Mouse (Mus musculus) megakaryocyte-erythroid progenitor cell, adult 5-6 weeks (primary cell): ENCODE measurements around the gene Zbtb9. TPM values are rescaled to one million over a fixed set of nuclear protein-coding genes. Genes with fewer than 3 reads are reported as not detected.

ENCODE experiments used
- total RNA-seq, 2 experiments: library from RNA; stranded (forward) in 1 of 2; stranded (reverse) in 1 of 2; fragments of 200-1000, 215-1000 nt in 1 of 2; fragments of >200 nt in 1 of 2; fragmentation: Nextera tagmentation in 1 of 2; gene quantifications; 2 replicates each; pipeline ENCODE4 v1.2.3; 2014 to 2017

Gene Zbtb9
- total RNA-seq, 2 experiments from 2014 or later = 5.5 to 18.3 TPM

Other genes starting within 250 kb of the Zbtb9 start
- 60.6 and 68.9 TPM in 2 replicates for gene Bnip1, start 192.1 kb upstream of the Zbtb9 start, total RNA-seq (2014; fragmentation: Nextera tagmentation)
- 49.6 and 59.8 TPM in 2 replicates for gene Bnip1, start 192.1 kb upstream of the Zbtb9 start, total RNA-seq (2017)
- gene Nkx2-5, start 128.2 kb upstream of the Zbtb9 start, total RNA-seq (2014; fragmentation: Nextera tagmentation) = not detected in 2 replicates
- not detected in 2 replicates for gene Nkx2-5, start 128.2 kb upstream of the Zbtb9 start, total RNA-seq (2017)
- 15.6 and 19.6 TPM in 2 replicates for gene Kifc5b, start 56.1 kb upstream of the Zbtb9 start, total RNA-seq (2014; fragmentation: Nextera tagmentation)
- 9.1 and 9.7 TPM in 2 replicates for gene Kifc5b, start 56.1 kb upstream of the Zbtb9 start, total RNA-seq (2017)
- 8.2 and 11.6 TPM in 2 replicates for gene Phf1, start 40.1 kb upstream of the Zbtb9 start, total RNA-seq (2014; fragmentation: Nextera tagmentation)
- gene Phf1, start 40.1 kb upstream of the Zbtb9 start, total RNA-seq (2017) = 2.2 and 2.8 TPM in 2 replicates
- 154 and 184 TPM in 2 replicates for gene Cuta, start 33.6 kb upstream of the Zbtb9 start, total RNA-seq (2014; fragmentation: Nextera tagmentation)
- gene Cuta, start 33.6 kb upstream of the Zbtb9 start, total RNA-seq (2017) = 55.2 and 93.0 TPM in 2 replicates
- gene Syngap1, start 31.9 kb upstream of the Zbtb9 start, total RNA-seq (2014; fragmentation: Nextera tagmentation) = 18.2 and 33.6 TPM in 2 replicates
- gene Syngap1, start 31.9 kb upstream of the Zbtb9 start, total RNA-seq (2017) = 7.7 and 9.1 TPM in 2 replicates
- gene Bak1, start 55.8 kb downstream of the Zbtb9 start, total RNA-seq (2014; fragmentation: Nextera tagmentation) = 91.5 and 117 TPM in 2 replicates
- gene Bak1, start 55.8 kb downstream of the Zbtb9 start, total RNA-seq (2017) = 37.5 and 38.6 TPM in 2 replicates
- 3.0 and 4.2 TPM in 2 replicates for gene Itpr3, start 84.1 kb downstream of the Zbtb9 start, total RNA-seq (2014; fragmentation: Nextera tagmentation)
- 3.0 and 3.4 TPM in 2 replicates for gene Itpr3, start 84.1 kb downstream of the Zbtb9 start, total RNA-seq (2017)
- 180 and 198 TPM in 2 replicates for gene Uqcc2, start 160.7 kb downstream of the Zbtb9 start, total RNA-seq (2014; fragmentation: Nextera tagmentation)
- gene Uqcc2, start 160.7 kb downstream of the Zbtb9 start, total RNA-seq (2017) = 177 and 204 TPM in 2 replicates
- not detected in 2 replicates for gene Ip6k3, start 194.6 kb downstream of the Zbtb9 start, total RNA-seq (2014; fragmentation: Nextera tagmentation)
- not detected in 2 replicates for gene Ip6k3, start 194.6 kb downstream of the Zbtb9 start, total RNA-seq (2017)
- gene Lemd2, start 231.3 kb downstream of the Zbtb9 start, total RNA-seq (2014; fragmentation: Nextera tagmentation) = 26.5 and 33.4 TPM in 2 replicates
- gene Lemd2, start 231.3 kb downstream of the Zbtb9 start, total RNA-seq (2017) = 15.0 and 31.4 TPM in 2 replicates